Mouse (Mus musculus) retina, postnatal 1 day (tissue): ENCODE data around the gene Ddc.

Source experiments
- DNase-seq: peaks from one replicate; pipeline ENCODE4 v3.0.0-alpha.2; 2012

Gene Ddc

GRCm38 (mm10) chr11:11839874-11840273, 58.1 kb downstream of the Ddc start:
- DNase-seq: no peak

- DNase-seq: no peak
These were observed 60.6 kb downstream of the Ddc start for GRCm38 (mm10) chr11:11837384-11837783.

GRCm38 (mm10) chr11:11836713-11837370, 61.1 kb downstream of the Ddc start:
- DNase-seq: no peak

- DNase-seq: no peak
These were observed 61.7 kb downstream of the Ddc start for GRCm38 (mm10) chr11:11836262-11836661.

GRCm38 (mm10) chr11:11835791-11836190, 62.2 kb downstream of the Ddc start:
- no peak for DNase-seq

- DNase-seq: no peak
These were observed 62.6 kb downstream of the Ddc start for GRCm38 (mm10) chr11:11835361-11835760.

- DNase-seq: no peak
These were observed 64.8 kb downstream of the Ddc start for GRCm38 (mm10) chr11:11833100-11833499.

- no peak for DNase-seq
These were observed 65.2 kb downstream of the Ddc start for GRCm38 (mm10) chr11:11832755-11833084.

- no peak for DNase-seq
These were observed 65.8 kb downstream of the Ddc start for GRCm38 (mm10) chr11:11831940-11832754.

GRCm38 (mm10) chr11:11831526-11831925, 66.4 kb downstream of the Ddc start:
- DNase-seq: no peak

GRCm38 (mm10) chr11:11830884-11831495, 67.0 kb downstream of the Ddc start:
- no peak for DNase-seq

- DNase-seq: peak; percentile 70
These were observed 68.6 kb downstream of the Ddc start for GRCm38 (mm10) chr11:11829161-11830000.

GRCm38 (mm10) chr11:11828761-11829160, 69.2 kb downstream of the Ddc start:
- peak; percentile 62 for DNase-seq

GRCm38 (mm10) chr11:11828251-11828650, 69.7 kb downstream of the Ddc start:
- DNase-seq: peak; percentile 83

- DNase-seq: no peak
These were observed 71.5 kb downstream of the Ddc start for GRCm38 (mm10) chr11:11826475-11826874.

GRCm38 (mm10) chr11:11825670-11826069, 72.3 kb downstream of the Ddc start:
- no peak for DNase-seq

GRCm38 (mm10) chr11:11824970-11825635, 72.8 kb downstream of the Ddc start:
- no peak for DNase-seq

- peak; percentile 60 for DNase-seq
These were observed 73.7 kb downstream of the Ddc start for GRCm38 (mm10) chr11:11823980-11824911.

GRCm38 (mm10) chr11:11822181-11823095, 75.5 kb downstream of the Ddc start:
- peak; percentile 40 for DNase-seq

GRCm38 (mm10) chr11:11821387-11821975, 76.5 kb downstream of the Ddc start:
- DNase-seq: peak; percentile 93
